Mouse (Mus musculus) liver (tissue): Measurements from ENCODE around the gene Sprr2e.

Experiments used
- DNase-seq: peaks from one replicate; pipeline ENCODE4 v3.0.0-alpha.2; 2020; ENCODE audit warnings: mixed read lengths

The Sprr2e gene

GRCm38 (mm10) chr3:92351843-92352242, at the start of gene Sprr2e:
TSS of gene Sprr2e (plus strand) at chr3:92352143.
- no peak for DNase-seq

- DNase-seq: no peak
Measured at GRCm38 (mm10) chr3:92307406-92307805, 44.5 kb upstream of the Sprr2e start.

- no peak for DNase-seq
Measured at GRCm38 (mm10) chr3:92316320-92316719, 35.6 kb upstream of the Sprr2e start, which contains the start of gene Sprr2b. TSS of gene Sprr2b (plus strand) at chr3:92316620.

GRCm38 (mm10) chr3:92317384-92317783, 34.6 kb upstream of the Sprr2e start:
- no peak for DNase-seq

GRCm38 (mm10) chr3:92336278-92336677, 15.7 kb upstream of the Sprr2e start:
- no peak for DNase-seq

- no peak for DNase-seq
Measured at GRCm38 (mm10) chr3:92338840-92339239, 13.1 kb upstream of the Sprr2e start, which contains the start of gene Sprr2d. TSS of gene Sprr2d (plus strand) at chr3:92339140.

GRCm38 (mm10) chr3:92361619-92362018, 9.7 kb downstream of the Sprr2e start:
- DNase-seq: no peak

GRCm38 (mm10) chr3:92364887-92365286, 12.9 kb downstream of the Sprr2e start, which contains the start of gene Sprr2f:
TSS of gene Sprr2f (plus strand) at chr3:92365187.
- no peak for DNase-seq

GRCm38 (mm10) chr3:92373613-92374012, 21.7 kb downstream of the Sprr2e start:
- no peak for DNase-seq

- no peak for DNase-seq
Measured at GRCm38 (mm10) chr3:92385385-92385784, 33.4 kb downstream of the Sprr2e start, which contains the start of gene Sprr2h. TSS of gene Sprr2h (plus strand) at chr3:92385685.

- no peak for DNase-seq
Measured at GRCm38 (mm10) chr3:92394301-92394700, 42.4 kb downstream of the Sprr2e start.
